23 mouse cellular contexts compared by ENCODE assay signal in the genomic region with DNA sequence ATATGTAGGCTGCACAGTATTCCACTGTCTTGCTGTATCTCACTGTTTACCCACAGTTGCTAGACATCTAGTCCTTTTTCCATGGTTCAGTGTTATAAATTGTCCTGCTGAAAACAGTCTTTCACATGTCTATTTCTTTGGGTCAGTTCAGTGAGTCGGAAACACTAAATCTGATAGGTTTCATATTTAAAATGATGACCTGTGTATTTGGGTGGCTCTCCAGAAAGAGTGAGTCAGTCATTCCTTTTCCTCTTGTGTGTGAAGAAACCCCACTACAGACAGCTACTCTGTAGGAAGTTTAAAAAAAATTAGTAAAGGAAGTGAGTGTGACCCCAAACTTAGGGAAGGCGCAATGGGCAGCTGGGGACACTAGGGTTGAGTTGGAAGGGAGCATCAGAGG.
DNase-seq lines count a peak whose midpoint lies in the region; ATAC-seq and TF ChIP-seq lines count a peak whose summit lies in the region.
"Had no signal": no experiment of that assay in that cellular context is flagged by ENCODE, and none has a peak within 500 bp of the region (broad histone marks: within the 10 kb centered on the region; RNA-seq: fewer than 3 reads in every experiment).

No protein-coding gene starts in this region.

- DNase-seq in kidney, adult 2 months: no peak
- peak; percentile 56 for DNase-seq in 3T3-L1 (ENCODE audit: low read depth, low spot score)
- peak; percentile 51 for DNase-seq in NIH3T3 (ENCODE audit: low read depth)
- DNase-seq in layer of hippocampus, postnatal 36 days: no peak
- no peak for DNase-seq in urinary bladder, adult 2 months (ENCODE audit: low spot score)
- DNase-seq: adrenal gland, adult 2 months; adrenal gland, postnatal 10 days; adrenal gland, postnatal 25 days; B cell, adult 2 months; cerebellum, adult 11-12 months; cerebellum, adult 2 months; cerebellum, adult 9-10 months; cerebellum, postnatal 10 days; cerebellum, postnatal 25 days had no signal

- no peaks in the 10 kb centered on the region for H3K36me3 ChIP-seq in kidney, adult 2 months (ENCODE audit: control insufficient read depth, insufficient read depth, low read length)
- H3K36me3 ChIP-seq in kidney, embryonic 15.5 days: peaks cover 39% of the 10 kb centered on the region
- H3K36me3 ChIP-seq in macrophage (ENCODE audit: inconsistent target): no peaks in the 10 kb centered on the region
- H3K36me3 ChIP-seq: embryonic facial prominence, embryonic 12.5 days; forebrain, embryonic 15.5 days; G1E had no signal

- no peak for TF ChIP-seq CTCF in kidney, adult 2 months (conservative IDR thresholded peaks at IDR 0.05; ENCODE audit: insufficient read depth, insufficient read length, low read depth, low read length)

- peak overlapping the region; percentile 70 for H3K27ac ChIP-seq in kidney, adult 2 months (ENCODE audit: insufficient read depth, low read depth, low read length)
- H3K27ac ChIP-seq in kidney, embryonic 15.5 days: no peak overlapping the region
- peak overlapping the region; percentile 33 for H3K27ac ChIP-seq in macrophage
- H3K27ac ChIP-seq: embryonic facial prominence, embryonic 10.5 days; embryonic facial prominence, embryonic 12.5 days; forebrain, embryonic 13.5 days; forebrain, embryonic 15.5 days had no signal

- no peaks in the 10 kb centered on the region for H3K79me2 ChIP-seq in macrophage (ENCODE audit: inconsistent target)

- H3K4me1 ChIP-seq in kidney, adult 2 months (ENCODE audit: control insufficient read depth, insufficient read depth, low read length): peaks cover 14% of the 10 kb centered on the region
- H3K4me1 ChIP-seq in kidney, embryonic 15.5 days: no peaks in the 10 kb centered on the region
- H3K4me1 ChIP-seq: embryonic facial prominence, embryonic 10.5 days; embryonic facial prominence, embryonic 12.5 days; forebrain, embryonic 13.5 days; forebrain, embryonic 15.5 days had no signal

- H3K9me3 ChIP-seq in kidney, embryonic 15.5 days (replicated peaks): 0 out of 2 replicates have a peak, but pooled peaks cover 3% of the 10 kb centered on the region
- H3K9me3 ChIP-seq: embryonic facial prominence, embryonic 12.5 days; forebrain, embryonic 13.5 days; forebrain, embryonic 15.5 days had no signal

- 66% methylated on average over 2 of the region's 2 CpGs for WGBS in kidney, adult 2 months
- WGBS in kidney, embryonic 15.5 days: 88% methylated on average over 2 of the region's 2 CpGs
- 69% methylated on average over 2 of the region's 2 CpGs for WGBS in macrophage (ENCODE audit: missing documents)

- no peak for TF ChIP-seq POLR2A in kidney, adult 2 months (IDR thresholded peaks at IDR 0.05; ENCODE audit: low read depth, low read length)

- H3K27me3 ChIP-seq in kidney, adult 2 months (replicated peaks; ENCODE audit: control insufficient read depth, insufficient read depth, low read length): no peaks in the 10 kb centered on the region
- H3K27me3 ChIP-seq in kidney, embryonic 15.5 days: no peaks in the 10 kb centered on the region
- H3K27me3 ChIP-seq: CH12.LX; embryonic facial prominence, embryonic 12.5 days; forebrain, embryonic 13.5 days; forebrain, embryonic 15.5 days had no signal

- H3K9ac ChIP-seq in kidney, embryonic 15.5 days: no peak overlapping the region
- H3K9ac ChIP-seq: embryonic facial prominence, embryonic 12.5 days; forebrain, embryonic 13.5 days; forebrain, embryonic 15.5 days had no signal

- no peak overlapping the region for H3K4me3 ChIP-seq in kidney, adult 2 months (ENCODE audit: insufficient read depth, low read depth, low read length)
- no peak overlapping the region for H3K4me3 ChIP-seq in kidney, embryonic 15.5 days (replicated peaks)
- no peak overlapping the region for H3K4me3 ChIP-seq in macrophage (ENCODE audit: inconsistent target)
- H3K4me3 ChIP-seq: embryonic facial prominence, embryonic 10.5 days; embryonic facial prominence, embryonic 12.5 days; forebrain, embryonic 13.5 days; forebrain, embryonic 15.5 days had no signal

- H3K4me2 ChIP-seq in kidney, embryonic 15.5 days: no peak overlapping the region
- H3K4me2 ChIP-seq: embryonic facial prominence, embryonic 12.5 days; forebrain, embryonic 13.5 days; forebrain, embryonic 15.5 days had no signal

- no peak for ATAC-seq in kidney, embryonic 15.5 days (replicated peaks; ENCODE audit: low FRiP score)
- ATAC-seq: CD4-positive, CD25-positive, alpha-beta regulatory T cell, adult 4 months; forebrain, embryonic 13.5 days; forebrain, embryonic 15.5 days had no signal

Comparison
In these comparisons a context has a peak if more than half of its experiments do, and no peak if none do; other contexts are left out.
1. DNase-seq: peak in 3T3-L1 (single experiment) and NIH3T3 (single experiment); none in kidney, adult 2 months (single experiment), layer of hippocampus, postnatal 36 days (0 of 2) and urinary bladder, adult 2 months (single experiment).